Mouse (Mus musculus): ENCODE data around the gene Mpst. TPM values are rescaled to one million over a fixed set of nuclear protein-coding genes. Genes with fewer than 3 reads are reported as not detected.
A peak's percentile ranks its signal among the peaks of the same experiment; 100 is the strongest.

The Mpst gene
- polyA plus RNA-seq (2015; fragmentation: Nextera tagmentation; extraction: Ambion mirVana) = 3.8 and 4.2 TPM in 2 replicates

DNA sequence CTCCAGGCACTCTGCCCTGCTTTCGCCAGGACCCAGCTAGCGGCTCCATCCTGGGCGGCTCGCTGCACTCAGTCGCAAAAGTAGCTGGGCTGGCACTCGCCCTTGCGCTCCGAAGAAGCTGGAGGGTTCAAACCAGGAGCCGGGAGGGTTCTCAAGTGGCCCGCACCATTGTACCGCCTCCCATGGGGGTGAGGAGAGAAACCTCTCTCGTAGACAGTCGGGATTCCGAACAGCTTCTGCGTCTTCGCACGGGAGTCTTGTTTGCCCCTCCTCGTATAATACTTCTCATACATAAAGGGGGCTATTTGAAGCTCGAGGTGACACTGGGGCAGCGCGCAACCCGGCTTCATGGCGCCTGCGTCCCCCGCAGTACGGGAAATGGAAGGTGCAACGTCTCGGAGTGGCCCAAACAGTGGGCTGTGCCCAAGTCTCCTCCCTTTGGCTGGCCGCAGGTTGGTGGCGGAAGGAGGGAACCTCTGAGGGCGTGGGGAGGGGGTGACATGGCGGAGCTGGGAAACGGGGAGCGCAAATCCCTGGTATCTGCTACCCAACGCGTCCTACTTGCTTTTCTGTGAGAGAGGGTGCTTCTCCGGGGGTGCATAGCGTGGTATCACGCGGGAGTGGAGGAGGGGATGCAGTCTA is at the start of gene Mpst:
TSS of gene Mpst (plus strand) at position 124 of the 642 bp plus-strand sequence.
- Histone ChIP-seq H3K4me2 (peak within 1 kb of the TSS; percentile 94), H3K9ac (peak within 1 kb of the TSS; percentile 95), H3K27me3 (peaks cover 27% of the 10 kb centered on the region), H3K4me1 (replicated peaks) (peaks cover 91% of the 10 kb centered on the region), H3K36me3 (peaks cover 13% of the 10 kb centered on the region), H3K4me3 (replicated peaks) (peak within 1 kb of the TSS; percentile 87), H3K9me3 (replicated peaks) (no peaks in the 10 kb centered on the region), H3K27ac (peak within 1 kb of the TSS; percentile 100)
- DNase-seq (peak; percentile 89), ATAC-seq (ENCODE audit: low read depth) (peak; percentile 88)
- WGBS (ENCODE audit: insufficient replicate concordance) = under 1% methylated on average over 40 of the region's 40 CpGs

- no peaks in the 10 kb centered on the region for H3K36me3 ChIP-seq
- 33% methylated on average over 2 of the region's 2 CpGs for WGBS (ENCODE audit: insufficient replicate concordance)
These were observed 40.3 kb upstream of the Mpst start for GRCm38 (mm10) chr15:78365916-78366315.

DNA sequence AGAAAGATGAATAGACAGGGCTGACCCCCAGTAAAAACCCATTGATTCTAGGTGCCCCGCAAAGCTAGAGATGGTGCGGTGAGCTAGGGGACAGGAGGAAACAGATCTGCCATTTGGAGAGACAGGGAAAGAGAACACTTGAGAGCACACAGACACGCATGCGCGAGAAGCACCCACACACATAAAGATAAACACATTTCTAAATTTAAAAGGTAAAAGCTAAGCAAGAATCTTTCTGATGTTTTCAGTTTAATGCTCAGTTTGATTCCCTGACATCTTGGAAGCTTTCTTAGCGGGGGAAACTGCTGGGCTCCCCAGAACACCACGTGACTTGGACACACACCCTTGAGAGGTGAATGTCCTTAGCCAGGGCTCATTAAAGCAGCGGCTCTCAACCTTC is 39.3 kb upstream of the Mpst start:
- DNase-seq (no peak), ATAC-seq (ENCODE audit: low read depth) (no peak)
- H3K4me3 ChIP-seq (replicated peaks) = no peak overlapping the region
- H3K36me3 ChIP-seq = no peaks in the 10 kb centered on the region
- 69% methylated on average over 8 of the region's 8 CpGs for WGBS (ENCODE audit: insufficient replicate concordance)
- no peak overlapping the region for H3K4me2 ChIP-seq
- H3K27ac ChIP-seq = no peak overlapping the region
- H3K4me1 ChIP-seq (replicated peaks) = peaks cover 9% of the 10 kb centered on the region
- H3K9ac ChIP-seq = no peak overlapping the region
- H3K27me3 ChIP-seq = peaks cover 26% of the 10 kb centered on the region
- no peaks in the 10 kb centered on the region for H3K9me3 ChIP-seq (replicated peaks)

More at GRCm38 (mm10) chr15:78365916-78366315, 40.3 kb upstream of the Mpst start:
- no peak overlapping the region for H3K9ac ChIP-seq
- H3K4me3 ChIP-seq (replicated peaks) = no peak overlapping the region
- peaks cover 7% of the 10 kb centered on the region; the same call in 1 of the 2 replicates for H3K4me1 ChIP-seq (replicated peaks)
- ATAC-seq (ENCODE audit: low read depth) = no peak
- DNase-seq = no peak
- no peaks in the 10 kb centered on the region for H3K9me3 ChIP-seq (replicated peaks)
- peaks cover 24% of the 10 kb centered on the region for H3K27me3 ChIP-seq
- H3K4me2 ChIP-seq = no peak overlapping the region
- H3K27ac ChIP-seq = no peak overlapping the region

DNA sequence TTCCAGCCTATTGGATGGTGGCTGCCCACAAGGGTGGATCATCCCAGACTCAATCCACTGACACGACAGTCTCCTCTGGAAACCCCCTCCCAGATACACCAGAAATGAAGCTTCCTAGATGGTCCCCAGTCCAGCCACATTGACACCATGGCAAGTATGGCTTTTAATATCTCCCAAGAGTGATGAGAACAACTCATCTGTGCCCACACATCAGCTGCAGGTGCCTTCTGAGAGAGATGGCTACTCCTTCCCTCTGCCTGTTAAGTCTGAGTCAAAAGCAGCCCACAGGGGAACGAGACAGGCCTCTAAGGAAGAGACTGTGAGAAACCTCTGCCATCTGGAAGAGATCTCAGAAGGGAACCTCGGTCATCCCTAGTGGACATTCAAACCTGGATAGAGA is 38.4 kb upstream of the Mpst start:
- no peak overlapping the region for H3K4me2 ChIP-seq
- H3K4me1 ChIP-seq (replicated peaks) = peaks cover 13% of the 10 kb centered on the region
- H3K9me3 ChIP-seq (replicated peaks) = no peaks in the 10 kb centered on the region
- no peak overlapping the region for H3K4me3 ChIP-seq (replicated peaks)
- no peak overlapping the region for H3K9ac ChIP-seq
- peaks cover 26% of the 10 kb centered on the region for H3K27me3 ChIP-seq
- ATAC-seq (ENCODE audit: low read depth) (no peak), DNase-seq (no peak)
- H3K36me3 ChIP-seq = no peaks in the 10 kb centered on the region
- WGBS (ENCODE audit: insufficient replicate concordance) = 32% methylated on average over 3 of the region's 3 CpGs
- H3K27ac ChIP-seq = no peak overlapping the region

- peaks cover 26% of the 10 kb centered on the region for H3K27me3 ChIP-seq
- no peak overlapping the region for H3K4me2 ChIP-seq
- H3K4me3 ChIP-seq (replicated peaks) = no peak overlapping the region
- peak; percentile 34 for DNase-seq
- WGBS (ENCODE audit: insufficient replicate concordance) = 3% methylated on average over 8 of the region's 8 CpGs
- no peaks in the 10 kb centered on the region for H3K9me3 ChIP-seq (replicated peaks)
- H3K4me1 ChIP-seq (replicated peaks) = peaks cover 13% of the 10 kb centered on the region
- ATAC-seq (ENCODE audit: low read depth) = peak; percentile 87
- no peaks in the 10 kb centered on the region for H3K36me3 ChIP-seq
- H3K27ac ChIP-seq = peak overlapping the region; percentile 35; the same call in 1 of the 2 replicates
- H3K9ac ChIP-seq = no peak overlapping the region
These were observed 37.3 kb upstream of the Mpst start for GRCm38 (mm10) chr15:78368926-78369346.

- Histone ChIP-seq H3K27me3 (peaks cover 26% of the 10 kb centered on the region), H3K36me3 (no peaks in the 10 kb centered on the region), H3K27ac (peak overlapping the region; percentile 35), H3K4me2 (no peak overlapping the region), H3K9ac (no peak overlapping the region), H3K4me1 (replicated peaks) (peaks cover 13% of the 10 kb centered on the region), H3K4me3 (replicated peaks) (no peak overlapping the region), H3K9me3 (replicated peaks) (no peaks in the 10 kb centered on the region)
- no peak for ATAC-seq (ENCODE audit: low read depth)
- DNase-seq = no peak
- WGBS (ENCODE audit: insufficient replicate concordance) = 59% methylated on average over 1 of the region's 1 CpGs
These were observed 36.6 kb upstream of the Mpst start for GRCm38 (mm10) chr15:78369641-78370040.

- Histone ChIP-seq H3K36me3 (no peaks in the 10 kb centered on the region), H3K9me3 (replicated peaks) (no peaks in the 10 kb centered on the region), H3K4me2 (no peak overlapping the region), H3K4me1 (replicated peaks) (peaks cover 13% of the 10 kb centered on the region), H3K27ac (no peak overlapping the region), H3K27me3 (peaks cover 15% of the 10 kb centered on the region), H3K4me3 (replicated peaks) (no peak overlapping the region), H3K9ac (no peak overlapping the region)
- DNase-seq (no peak), ATAC-seq (ENCODE audit: low read depth) (no peak)
- 68% methylated on average over 3 of the region's 3 CpGs for WGBS (ENCODE audit: insufficient replicate concordance)
These were observed 33.4 kb upstream of the Mpst start for GRCm38 (mm10) chr15:78372796-78373195.

DNA sequence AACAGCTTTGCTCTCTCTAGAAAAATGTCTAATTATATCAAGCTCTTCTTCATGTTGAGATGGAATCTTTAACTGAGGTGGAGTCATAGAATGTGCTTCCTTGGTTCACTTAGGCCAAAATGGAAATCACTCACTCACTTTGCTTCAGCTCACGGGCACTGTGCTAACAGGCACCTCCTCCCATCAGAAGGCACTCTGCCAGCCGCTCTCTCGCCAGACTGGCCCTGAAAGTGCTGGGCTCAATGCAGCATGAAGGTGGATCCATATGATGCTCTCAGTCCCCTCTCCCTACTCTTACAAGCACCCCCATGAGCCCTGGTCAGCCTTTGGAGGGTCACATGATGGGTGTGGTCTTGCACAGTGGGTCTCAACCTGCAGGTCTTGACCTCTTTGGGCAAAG is 32.0 kb upstream of the Mpst start:
- H3K9me3 ChIP-seq (replicated peaks) = no peaks in the 10 kb centered on the region
- H3K4me3 ChIP-seq (replicated peaks) = no peak overlapping the region
- H3K4me1 ChIP-seq (replicated peaks) = peaks cover 17% of the 10 kb centered on the region
- H3K27ac ChIP-seq = no peak overlapping the region
- H3K27me3 ChIP-seq = peaks cover 8% of the 10 kb centered on the region; the same call in 1 of the 2 replicates
- H3K9ac ChIP-seq = no peak overlapping the region
- ATAC-seq (ENCODE audit: low read depth) (no peak), DNase-seq (no peak)
- no peaks in the 10 kb centered on the region for H3K36me3 ChIP-seq
- WGBS (ENCODE audit: insufficient replicate concordance) = 78% methylated on average over 3 of the region's 3 CpGs
- H3K4me2 ChIP-seq = no peak overlapping the region

- no peak for ATAC-seq (ENCODE audit: low read depth)
- no peaks in the 10 kb centered on the region; the same call in 1 of the 2 replicates for H3K27me3 ChIP-seq
- 67% methylated on average over 10 of the region's 10 CpGs for WGBS (ENCODE audit: insufficient replicate concordance)
These were observed 28.4 kb upstream of the Mpst start for GRCm38 (mm10) chr15:78377859-78378258.

GRCm38 (mm10) chr15:78378556-78378955 is 27.7 kb upstream of the Mpst start:
- H3K9me3 ChIP-seq (replicated peaks) = no peaks in the 10 kb centered on the region
- ATAC-seq (ENCODE audit: low read depth) (no peak), DNase-seq (no peak)
- no peak overlapping the region for H3K9ac ChIP-seq
- H3K4me2 ChIP-seq = no peak overlapping the region
- H3K4me3 ChIP-seq (replicated peaks) = no peak overlapping the region
- H3K36me3 ChIP-seq = no peaks in the 10 kb centered on the region
- WGBS (ENCODE audit: insufficient replicate concordance) = 57% methylated on average over 10 of the region's 10 CpGs
- H3K27ac ChIP-seq = no peak overlapping the region
- H3K27me3 ChIP-seq = no peaks in the 10 kb centered on the region; the same call in 1 of the 2 replicates
- 0 out of 2 replicates have a peak, but pooled peaks cover 5% of the 10 kb centered on the region for H3K4me1 ChIP-seq (replicated peaks)

More at GRCm38 (mm10) chr15:78377859-78378258, 28.4 kb upstream of the Mpst start:
- no peak overlapping the region for H3K27ac ChIP-seq
- no peaks in the 10 kb centered on the region for H3K36me3 ChIP-seq
- no peak overlapping the region for H3K9ac ChIP-seq
- no peak overlapping the region for H3K4me2 ChIP-seq
- 0 out of 2 replicates have a peak, but pooled peaks cover 5% of the 10 kb centered on the region for H3K4me1 ChIP-seq (replicated peaks)
- no peak overlapping the region for H3K4me3 ChIP-seq (replicated peaks)
- H3K9me3 ChIP-seq (replicated peaks) = no peaks in the 10 kb centered on the region
- DNase-seq = no peak

DNA sequence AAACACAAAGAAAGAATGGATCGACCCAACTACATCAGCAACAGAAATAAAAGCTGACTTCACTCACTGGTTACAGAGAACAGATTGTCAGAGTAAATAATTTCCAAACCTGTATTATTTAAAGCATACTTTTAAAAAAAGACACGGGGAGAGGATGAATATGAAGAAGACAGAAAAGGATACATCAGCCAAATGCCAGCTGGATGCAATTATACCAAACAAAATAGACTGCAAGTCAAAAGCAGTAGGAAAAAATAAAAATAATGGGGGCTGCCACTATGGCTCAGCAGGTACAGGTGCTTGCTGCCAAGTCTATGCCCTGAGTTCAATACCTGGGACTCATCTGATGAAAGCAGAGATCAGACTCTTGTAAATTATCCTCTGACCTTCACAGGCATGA is 26.0 kb upstream of the Mpst start:
- DNase-seq (no peak), ATAC-seq (ENCODE audit: low read depth) (no peak)
- Histone ChIP-seq H3K4me1 (replicated peaks) (peaks cover 10% of the 10 kb centered on the region; the same call in 1 of the 2 replicates), H3K36me3 (no peaks in the 10 kb centered on the region), H3K4me3 (replicated peaks) (no peak overlapping the region), H3K9ac (no peak overlapping the region), H3K4me2 (no peak overlapping the region), H3K9me3 (replicated peaks) (no peaks in the 10 kb centered on the region), H3K27ac (no peak overlapping the region), H3K27me3 (no peaks in the 10 kb centered on the region; the same call in 1 of the 2 replicates)
- 53% methylated on average over 2 of the region's 2 CpGs for WGBS (ENCODE audit: insufficient replicate concordance)

- ATAC-seq (ENCODE audit: low read depth) = no peak
- 57% methylated on average over 4 of the region's 4 CpGs for WGBS (ENCODE audit: insufficient replicate concordance)
These were observed 25.5 kb upstream of the Mpst start for GRCm38 (mm10) chr15:78380741-78381140.

More at GRCm38 (mm10) chr15:78380741-78381140, 25.5 kb upstream of the Mpst start:
- H3K4me3 ChIP-seq (replicated peaks) = no peak overlapping the region
- H3K4me1 ChIP-seq (replicated peaks) = peaks cover 10% of the 10 kb centered on the region; the same call in 1 of the 2 replicates
- no peaks in the 10 kb centered on the region for H3K9me3 ChIP-seq (replicated peaks)
- H3K36me3 ChIP-seq = no peaks in the 10 kb centered on the region
- no peak overlapping the region for H3K27ac ChIP-seq
- no peak overlapping the region for H3K4me2 ChIP-seq
- no peak for DNase-seq
- H3K9ac ChIP-seq = no peak overlapping the region
- peaks cover 3% of the 10 kb centered on the region; the same call in 1 of the 2 replicates for H3K27me3 ChIP-seq

All from liver, embryonic 13.5 days (tissue).